Mouse (Mus musculus) hematopoietic multipotent progenitor cell, adult 10-12 weeks (in vitro differentiated cells): ENCODE data around the gene Fsip2. TPM values are rescaled to one million over a fixed set of nuclear protein-coding genes. Genes with fewer than 3 reads are reported as not detected.

Source experiments
- polyA plus RNA-seq: library from polyadenylated mRNA; stranded (reverse); fragments of >175 nt; gene quantifications from 2 replicates; pipeline ENCODE4 v1.2.3, GENCODE M21; 2012; ENCODE audit warnings: low replicate concordance

Gene Fsip2
- polyA plus RNA-seq = not detected in 2 replicates

GRCm38 (mm10) chr2:82943472-82943871, at the start of gene Fsip2:
Gene Fsip2, plus strand, starts transcription at chr2:82943634.

